Mouse (Mus musculus): Measurements from ENCODE around the gene Akt2.

GRCm38 (mm10) chr7:27574124-27574880 is 17.1 kb upstream of the Akt2 start:
- TF ChIP-seq POLR2A (IDR thresholded peaks at IDR 0.05; ENCODE audit: borderline replicate concordance, insufficient read depth, low read length) (no peak), CTCF (IDR thresholded peaks at IDR 0.05; ENCODE audit: borderline replicate concordance, insufficient read depth, low read depth, low read length) (no peak)

All from cerebellum, adult 2 months (tissue).